Mouse (Mus musculus): ENCODE measurements at regions not wholly inside any gene's neighbourhood (a gene's known extent, or its start where the extent isn't known, plus 50 kb on each side); places are given as distances from the start of the nearest gene placed in this dataset.

DNA sequence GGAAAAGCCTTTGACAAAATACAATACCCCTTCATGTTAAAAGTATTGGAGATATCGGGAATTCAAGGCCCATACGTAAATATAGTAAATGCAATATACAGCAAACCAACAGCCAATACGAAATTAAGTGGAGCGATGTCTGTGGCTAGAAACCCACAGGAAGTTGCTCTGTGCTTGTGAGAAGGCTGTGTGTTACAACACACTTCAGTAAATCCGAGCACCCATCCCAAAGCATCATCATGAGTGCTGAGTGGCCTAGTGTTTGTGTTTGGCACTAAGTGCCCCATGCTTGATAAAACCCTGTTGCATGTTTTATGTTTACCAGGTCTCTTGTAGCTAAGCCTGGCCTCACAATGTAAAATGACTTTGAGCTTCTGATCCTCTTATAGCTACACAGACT is 194.3 kb downstream of the Ankrd16 start:
- H3K27ac ChIP-seq (replicated peaks; ENCODE audit: insufficient read depth, low read depth, low read length), result no peak overlapping the region
- H3K4me3 ChIP-seq (ENCODE audit: insufficient read depth, low read depth, low read length), result no peak overlapping the region
- H3K27me3 ChIP-seq (ENCODE audit: control insufficient read depth, insufficient read depth, low read length), result no peaks in the 10 kb centered on the region
- 82% methylated on average over 5 of the region's 5 CpGs for WGBS
- H3K9ac ChIP-seq (ENCODE audit: low read depth, low read length), result no peak overlapping the region
- no peaks in the 10 kb centered on the region for H3K36me3 ChIP-seq (ENCODE audit: control insufficient read depth, insufficient read depth, low read length)
- TF ChIP-seq CTCF (IDR thresholded peaks at IDR 0.05; ENCODE audit: low read depth, low read length) (no peak), POLR2A (IDR thresholded peaks at IDR 0.05; ENCODE audit: extremely low read depth, insufficient read depth, low read length) (no peak)
- no peak for DNase-seq (ENCODE audit: extremely low read depth, low read depth, low spot score)
- H3K4me1 ChIP-seq (ENCODE audit: control insufficient read depth, insufficient read depth, low read length), result no peaks in the 10 kb centered on the region
- no peaks in the 10 kb centered on the region for H3K79me2 ChIP-seq (ENCODE audit: control insufficient read depth, insufficient read depth, low read length)

DNA sequence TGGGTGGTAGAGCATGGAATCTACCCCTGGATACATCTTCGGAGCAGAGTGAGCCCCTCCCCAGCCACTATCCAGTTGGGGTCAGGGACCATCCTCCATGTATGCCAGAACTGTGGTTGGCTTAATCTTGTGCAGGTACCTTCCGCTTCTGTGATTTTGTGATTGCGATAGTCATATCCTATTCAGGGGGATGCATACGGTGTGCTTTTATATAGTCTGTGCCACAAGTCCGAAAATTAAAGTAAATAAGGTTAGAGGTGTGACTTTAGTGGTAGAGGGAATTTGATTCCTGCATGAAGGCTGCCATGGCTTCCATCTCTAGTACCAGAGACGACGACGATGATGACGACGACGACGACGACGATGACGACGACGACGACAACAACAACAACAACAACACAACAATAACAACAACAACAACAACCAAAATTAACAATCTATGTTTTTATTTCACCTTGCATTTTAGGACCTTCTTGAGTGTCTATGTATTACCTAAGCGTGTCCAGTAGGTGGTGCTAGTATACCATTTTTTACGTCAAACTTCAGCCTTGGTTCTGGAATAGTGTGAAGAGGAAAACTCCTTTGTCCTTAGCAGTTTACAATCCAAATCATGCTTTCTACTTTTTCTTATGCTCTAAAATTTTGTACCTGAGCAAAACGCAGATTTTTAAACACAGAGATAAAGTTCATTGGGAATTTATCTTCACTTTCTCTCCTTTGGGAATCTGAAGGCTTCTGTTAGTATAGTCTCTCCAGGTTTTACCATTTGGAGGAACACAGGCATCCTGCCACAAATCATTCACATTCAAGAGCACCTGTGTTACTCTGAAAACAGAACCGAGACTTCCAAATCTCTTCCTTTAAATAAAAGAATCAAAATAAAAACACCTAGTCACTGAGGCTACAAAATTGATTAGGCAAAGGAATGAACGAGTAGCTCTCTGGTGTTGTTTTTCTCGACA is 224.5 kb downstream of the Ankrd16 start:
- 31% methylated on average over 24 of the region's 24 CpGs for whole genome bisulfite sequencing
- Histone ChIP-seq H3K4me1 (ENCODE audit: control insufficient read depth, insufficient read depth, low read length) (peaks cover 2% of the 10 kb centered on the region; the same call in 1 of the 2 replicates), H3K4me3 (ENCODE audit: insufficient read depth, low read depth, low read length) (no peak overlapping the region), H3K9ac (ENCODE audit: low read depth, low read length) (no peak overlapping the region), H3K36me3 (ENCODE audit: control insufficient read depth, insufficient read depth, low read length) (no peaks in the 10 kb centered on the region), H3K27ac (replicated peaks; ENCODE audit: insufficient read depth, low read depth, low read length) (no peak overlapping the region), H3K27me3 (ENCODE audit: control insufficient read depth, insufficient read depth, low read length) (no peaks in the 10 kb centered on the region), H3K79me2 (ENCODE audit: control insufficient read depth, insufficient read depth, low read length) (no peaks in the 10 kb centered on the region)
- peak; percentile 53 for DNase-seq (ENCODE audit: extremely low read depth, low read depth, low spot score)
- no peak for TF ChIP-seq POLR2A (IDR thresholded peaks at IDR 0.05; ENCODE audit: extremely low read depth, insufficient read depth, low read length)
- peak; percentile 56 for TF ChIP-seq CTCF (IDR thresholded peaks at IDR 0.05; ENCODE audit: low read depth, low read length)

- no peak overlapping the region for H3K9ac ChIP-seq (ENCODE audit: low read depth, low read length)
- TF ChIP-seq CTCF (IDR thresholded peaks at IDR 0.05; ENCODE audit: low read depth, low read length) (no peak), POLR2A (IDR thresholded peaks at IDR 0.05; ENCODE audit: extremely low read depth, insufficient read depth, low read length) (no peak)
- no peak overlapping the region for H3K4me3 ChIP-seq (ENCODE audit: insufficient read depth, low read depth, low read length)
- WGBS, result 30% methylated on average over 4 of the region's 4 CpGs
- no peaks in the 10 kb centered on the region for H3K27me3 ChIP-seq (ENCODE audit: control insufficient read depth, insufficient read depth, low read length)
- no peaks in the 10 kb centered on the region for H3K36me3 ChIP-seq (ENCODE audit: control insufficient read depth, insufficient read depth, low read length)
- peak; percentile 8 for DNase-seq (ENCODE audit: extremely low read depth, low read depth, low spot score)
- H3K27ac ChIP-seq (replicated peaks; ENCODE audit: insufficient read depth, low read depth, low read length), result no peak overlapping the region
- no peaks in the 10 kb centered on the region for H3K79me2 ChIP-seq (ENCODE audit: control insufficient read depth, insufficient read depth, low read length)
- H3K4me1 ChIP-seq (ENCODE audit: control insufficient read depth, insufficient read depth, low read length), result peaks cover 2% of the 10 kb centered on the region; the same call in 1 of the 2 replicates
These were observed 226.7 kb downstream of the Ankrd16 start for GRCm38 (mm10) chr2:12004330-12004729.

- Histone ChIP-seq H3K4me3 (ENCODE audit: insufficient read depth, low read depth, low read length) (no peak overlapping the region), H3K27ac (replicated peaks; ENCODE audit: insufficient read depth, low read depth, low read length) (no peak overlapping the region), H3K9ac (ENCODE audit: low read depth, low read length) (no peak overlapping the region), H3K36me3 (ENCODE audit: control insufficient read depth, insufficient read depth, low read length) (no peaks in the 10 kb centered on the region), H3K4me1 (ENCODE audit: control insufficient read depth, insufficient read depth, low read length) (peaks cover 2% of the 10 kb centered on the region; the same call in 1 of the 2 replicates), H3K79me2 (ENCODE audit: control insufficient read depth, insufficient read depth, low read length) (no peaks in the 10 kb centered on the region), H3K27me3 (ENCODE audit: control insufficient read depth, insufficient read depth, low read length) (no peaks in the 10 kb centered on the region)
- WGBS, result 89% methylated on average over 4 of the region's 4 CpGs
- DNase-seq (ENCODE audit: extremely low read depth, low read depth, low spot score), result no peak
- no peak for TF ChIP-seq POLR2A (IDR thresholded peaks at IDR 0.05; ENCODE audit: extremely low read depth, insufficient read depth, low read length)
- TF ChIP-seq CTCF (IDR thresholded peaks at IDR 0.05; ENCODE audit: low read depth, low read length), result no peak
These were observed 229.5 kb downstream of the Ankrd16 start for GRCm38 (mm10) chr2:12007201-12007600.

DNA sequence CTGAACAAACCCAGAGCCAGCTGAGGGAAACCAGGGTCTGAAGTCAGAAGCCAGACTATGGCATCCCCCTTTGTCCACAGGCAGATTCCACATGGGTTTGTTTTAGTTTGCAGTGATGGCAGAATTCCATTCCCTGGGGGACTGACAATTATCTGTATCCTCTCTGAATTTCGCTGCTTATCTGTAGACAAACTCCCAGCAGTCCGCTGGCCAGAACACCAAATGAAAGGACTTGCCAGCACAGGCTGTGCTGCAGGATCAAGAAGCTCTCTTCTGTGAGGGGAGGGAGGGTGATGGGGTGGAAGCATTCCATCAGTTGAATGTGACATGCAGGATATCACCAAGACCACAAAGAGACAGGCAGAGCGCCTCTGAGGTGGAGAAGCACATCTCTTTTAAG is 233.8 kb downstream of the Ankrd16 start:
- Histone ChIP-seq H3K4me1 (ENCODE audit: control insufficient read depth, insufficient read depth, low read length) (no peaks in the 10 kb centered on the region), H3K79me2 (ENCODE audit: control insufficient read depth, insufficient read depth, low read length) (no peaks in the 10 kb centered on the region), H3K27ac (replicated peaks; ENCODE audit: insufficient read depth, low read depth, low read length) (0 out of 2 replicates have a peak overlapping the region, but pooled peaks have one; percentile 0), H3K27me3 (ENCODE audit: control insufficient read depth, insufficient read depth, low read length) (no peaks in the 10 kb centered on the region), H3K4me3 (ENCODE audit: insufficient read depth, low read depth, low read length) (no peak overlapping the region), H3K9ac (ENCODE audit: low read depth, low read length) (no peak overlapping the region), H3K36me3 (ENCODE audit: control insufficient read depth, insufficient read depth, low read length) (no peaks in the 10 kb centered on the region)
- TF ChIP-seq POLR2A (IDR thresholded peaks at IDR 0.05; ENCODE audit: extremely low read depth, insufficient read depth, low read length), result no peak
- DNase-seq (ENCODE audit: extremely low read depth, low read depth, low spot score), result peak; percentile 39
- WGBS, result 11% methylated on average over 3 of the region's 3 CpGs

DNA sequence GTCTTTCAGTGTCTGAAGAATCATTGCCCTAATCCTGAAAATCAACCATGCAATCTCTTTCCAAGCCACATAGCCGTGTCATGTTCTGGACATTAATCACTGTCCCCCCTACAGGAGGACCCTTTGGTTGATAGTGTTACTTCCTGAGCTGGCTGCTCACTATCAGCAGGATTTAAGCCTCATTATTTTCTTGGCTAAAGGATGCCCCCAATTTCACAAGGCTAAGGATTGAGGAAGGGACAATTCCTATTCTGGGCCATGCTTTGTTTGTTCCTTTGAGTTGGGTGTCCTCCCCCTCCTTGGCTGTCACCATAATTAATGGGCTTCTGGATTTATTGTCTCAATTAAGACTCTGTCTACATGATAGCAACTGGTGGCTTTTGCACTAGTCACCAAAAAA is 241.9 kb downstream of the Ankrd16 start:
- H3K27ac ChIP-seq (replicated peaks; ENCODE audit: insufficient read depth, low read depth, low read length), result no peak overlapping the region
- no peaks in the 10 kb centered on the region for H3K79me2 ChIP-seq (ENCODE audit: control insufficient read depth, insufficient read depth, low read length)
- DNase-seq (ENCODE audit: extremely low read depth, low read depth, low spot score), result peak; percentile 34
- no peak for TF ChIP-seq POLR2A (IDR thresholded peaks at IDR 0.05; ENCODE audit: extremely low read depth, insufficient read depth, low read length)
- no peak for TF ChIP-seq CTCF (IDR thresholded peaks at IDR 0.05; ENCODE audit: low read depth, low read length)
- WGBS, result 59% methylated on average over 1 of the region's 1 CpGs
- no peak overlapping the region for H3K4me3 ChIP-seq (ENCODE audit: insufficient read depth, low read depth, low read length)
- H3K9ac ChIP-seq (ENCODE audit: low read depth, low read length), result no peak overlapping the region
- no peaks in the 10 kb centered on the region for H3K27me3 ChIP-seq (ENCODE audit: control insufficient read depth, insufficient read depth, low read length)
- no peaks in the 10 kb centered on the region; the same call in 1 of the 2 replicates for H3K4me1 ChIP-seq (ENCODE audit: control insufficient read depth, insufficient read depth, low read length)
- no peaks in the 10 kb centered on the region for H3K36me3 ChIP-seq (ENCODE audit: control insufficient read depth, insufficient read depth, low read length)

Measured in liver, adult 2 months (tissue).